Mouse (Mus musculus) bone marrow macrophage, adult 2 months (primary cell): ENCODE data around the gene Lrba.

ENCODE experiments used
- CTCF ChIP-seq: IDR thresholded peaks from 2 replicates; pipeline ENCODE4 v1.5.1; 2012; ENCODE audit warnings: low read depth, mild to moderate bottlenecking, low read length, moderate library complexity
- POLR2A ChIP-seq: IDR thresholded peaks from 2 replicates; pipeline ENCODE4 v1.6.1; 2012; ENCODE audit warnings: mild to moderate bottlenecking, low read depth, low read length, borderline replicate concordance

DNA sequence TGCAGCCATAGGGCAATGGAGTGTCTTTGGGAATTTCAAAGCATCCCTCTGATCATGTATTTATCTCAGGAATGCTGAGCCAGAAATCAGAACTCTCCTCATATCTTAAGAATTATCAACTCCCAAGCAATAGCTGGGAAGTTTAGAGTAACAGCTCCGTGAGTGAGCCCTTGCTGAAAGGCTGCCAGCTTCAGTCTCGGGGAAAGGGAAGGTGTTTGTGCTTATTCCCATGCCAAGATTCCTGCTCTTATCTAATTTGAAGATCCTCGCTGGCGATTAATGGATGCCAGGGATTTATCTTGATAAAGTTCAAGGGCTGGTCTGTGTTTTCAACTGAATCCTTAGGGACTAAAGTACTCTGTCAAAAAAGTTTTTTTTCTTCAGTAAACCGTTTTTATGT is 138.0 kb downstream of the Lrba start:
- TF ChIP-seq CTCF (no peak), POLR2A (no peak)
